Mouse (Mus musculus) ES-E14 (cell line): ENCODE measurements around the gene Naa10. TPM values are rescaled to one million over a fixed set of nuclear protein-coding genes. Genes with fewer than 3 reads are reported as not detected.

Experiments used
- DNase-seq: peaks from one replicate; pipeline ENCODE4 v3.0.0-alpha.2; 2013; ENCODE audit warnings: low read depth, low spot score
- H3K27ac ChIP-seq: 2 replicates; pipeline ENCODE4 v1.5.1; 2012; ENCODE audit warnings: low read depth, mild to moderate bottlenecking, low read length, moderate library complexity, mixed read lengths; ENCODE audit not compliant: poor library complexity, insufficient read depth, severe bottlenecking
- H3K36me3 ChIP-seq: 2 replicates; pipeline ENCODE4 v1.6.1; 2012; ENCODE audit warnings: mild to moderate bottlenecking, low read length, moderate library complexity, mixed read lengths; ENCODE audit not compliant: control insufficient read depth, poor library complexity, insufficient read depth, severe bottlenecking
- H3K4me1 ChIP-seq, 2 experiments: fragments of 150-350 bp in 1 of 2; sonication (generic) in 1 of 2; 2 replicates each; pipeline ENCODE4 v1.6.1; 2012; ENCODE audit warnings: low read length in 2 of 2, mild to moderate bottlenecking in 1 of 2, mixed read lengths in 1 of 2; ENCODE audit not compliant: control insufficient read depth in 2 of 2, insufficient read depth in 2 of 2, poor library complexity in 1 of 2
- H3K4me3 ChIP-seq, 2 experiments: fragments of 150-350 bp in 1 of 2; sonication (generic) in 1 of 2; 2 replicates each; pipeline ENCODE4 v1.5.1; 2012; ENCODE audit warnings: low read length in 2 of 2, low read depth in 1 of 2, mild to moderate bottlenecking in 1 of 2, mixed read lengths in 1 of 2; ENCODE audit not compliant: insufficient read depth in 1 of 2, poor library complexity in 1 of 2, severe bottlenecking in 1 of 2
- H3K9ac ChIP-seq: 2 replicates; pipeline ENCODE4 v1.6.1; 2012; ENCODE audit warnings: low read depth, mild to moderate bottlenecking, low read length, mixed read lengths; ENCODE audit not compliant: poor library complexity, insufficient read depth, severe bottlenecking
- H3K9me3 ChIP-seq: fragments of 150-350 bp; sonication (generic); 2 replicates; pipeline ENCODE4 v1.6.1; 2012; ENCODE audit warnings: low read depth, mild to moderate bottlenecking, low read length; ENCODE audit not compliant: control insufficient read depth, insufficient read depth
- CHD2 ChIP-seq: IDR thresholded peaks from 2 replicates; pipeline ENCODE4 v1.6.1; 2014; ENCODE audit warnings: mild to moderate bottlenecking, low read depth, low read length, inconsistent platforms
- HCFC1 ChIP-seq: IDR thresholded peaks from 2 replicates; pipeline ENCODE4 v1.6.1; 2012; ENCODE audit warnings: low read length, inconsistent platforms, borderline replicate concordance; ENCODE audit not compliant: insufficient read depth
- MAFK ChIP-seq: IDR thresholded peaks from 2 replicates; pipeline ENCODE4 v1.6.1; 2014; ENCODE audit warnings: mild to moderate bottlenecking, low read depth, low read length, inconsistent platforms; ENCODE audit not compliant: insufficient read depth
- ZC3H11A ChIP-seq: IDR thresholded peaks from 2 replicates; pipeline ENCODE4 v1.6.1; 2012; ENCODE audit warnings: low read depth, mild to moderate bottlenecking, inconsistent platforms, low read length, borderline replicate concordance
- ZNF384 ChIP-seq: IDR thresholded peaks from 2 replicates; pipeline ENCODE4 v1.6.1; 2012; ENCODE audit warnings: low read depth, low read length, inconsistent platforms
- in situ Hi-C, 2 experiments: fragments of 600-800 bp; cut with MboI; formaldehyde crosslinking; loops; one replicate each; pipeline ENCODE4 v1.15.1; 2025; ENCODE audit warnings: low sequenced_read_pairs in 2 of 2, inconsistent platforms in 1 of 2; ENCODE audit not compliant: unreplicated experiment in 2 of 2
- total RNA-seq: library from RNA; depleted of rRNA; stranded (reverse); fragments of 300-350 nt; gene quantifications from 2 replicates; pipeline ENCODE4 v1.2.3, GENCODE M21; 2012

The Naa10 gene
- total RNA-seq, 1 experiment, result 145 TPM

GRCm38 (mm10) chrX:73880194-73881035 is 41.3 kb downstream of the Naa10 start:
- H3K4me1 ChIP-seq, result peaks cover 0 to 5% of the 10 kb centered on the region in 2 experiments; a peak in 1 of 4 replicates
- H3K27ac ChIP-seq, result no peak overlapping the region
- peak overlapping the region; percentile 66 to 68 for H3K4me3 ChIP-seq
- H3K36me3 ChIP-seq, result no peaks in the 10 kb centered on the region
- in situ Hi-C loops, result no loop called here
- TF ChIP-seq MAFK (no peak), CHD2 (no peak), HCFC1 (no peak), ZNF384 (no peak), ZC3H11A (no peak)
- DNase-seq, result no peak
- no peaks in the 10 kb centered on the region for H3K9me3 ChIP-seq
- no peak overlapping the region for H3K9ac ChIP-seq

DNA sequence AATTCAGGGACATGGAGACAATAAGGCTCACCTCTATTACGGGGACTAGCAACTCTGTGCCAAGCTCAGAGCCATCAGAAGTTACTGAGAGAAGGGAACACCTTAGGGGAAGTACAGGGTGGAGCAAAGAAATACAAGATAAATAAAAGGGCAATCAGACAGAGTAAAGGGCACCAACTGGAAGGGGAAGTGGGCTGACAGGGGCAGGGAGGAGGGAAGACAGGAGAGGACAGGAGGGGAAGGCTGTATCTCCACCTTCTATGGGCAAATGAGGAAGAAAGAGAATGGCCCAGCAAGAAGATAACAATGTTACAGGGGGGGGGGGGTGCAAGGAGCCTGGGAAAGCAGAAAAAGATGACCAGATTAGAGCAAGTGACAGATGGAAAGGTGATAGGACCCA is 44.7 kb downstream of the Naa10 start:
- no peak overlapping the region for H3K9ac ChIP-seq
- in situ Hi-C loops, result no loop called here
- no peak overlapping the region for H3K27ac ChIP-seq
- TF ChIP-seq HCFC1, result no peak
- no peak for TF ChIP-seq CHD2
- TF ChIP-seq ZC3H11A, result no peak
- TF ChIP-seq ZNF384, result no peak
- TF ChIP-seq MAFK, result no peak
- no peaks in the 10 kb centered on the region for H3K36me3 ChIP-seq
- no peaks in the 10 kb centered on the region for H3K9me3 ChIP-seq
- no peak for DNase-seq
- H3K4me3 ChIP-seq, result no peak overlapping the region
- peaks cover 0 to 5% of the 10 kb centered on the region in 2 experiments; a peak in 1 of 4 replicates for H3K4me1 ChIP-seq

DNA sequence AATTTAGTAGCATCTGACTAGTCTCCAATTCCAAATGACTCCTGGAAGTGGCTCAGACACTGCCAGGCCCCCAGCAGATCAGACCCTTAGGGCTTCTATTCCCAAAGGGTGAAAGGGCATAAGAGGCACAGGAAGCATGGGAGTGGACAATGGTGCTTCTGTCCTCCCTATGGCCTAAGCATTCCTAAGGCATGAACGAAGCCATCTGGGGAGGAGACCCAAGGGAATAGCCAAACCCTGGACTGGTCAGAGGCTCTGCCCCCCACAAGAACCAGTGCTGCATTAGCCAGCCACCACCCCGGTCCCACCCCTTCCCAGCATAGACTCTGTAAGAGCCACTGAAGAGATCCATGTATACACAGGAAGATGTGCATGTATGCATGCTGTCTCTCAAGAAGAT is 45.9 kb downstream of the Naa10 start:
- Histone ChIP-seq H3K4me3 (no peak overlapping the region), H3K9me3 (no peaks in the 10 kb centered on the region), H3K36me3 (no peaks in the 10 kb centered on the region), H3K4me1 (0 out of 4 replicates have a peak, but pooled peaks cover 0 to 3% of the 10 kb centered on the region in 2 experiments), H3K27ac (no peak overlapping the region), H3K9ac (no peak overlapping the region)
- in situ Hi-C loops, result no loop called here
- DNase-seq, result no peak
- TF ChIP-seq CHD2, result no peak
- no peak for TF ChIP-seq ZNF384
- no peak for TF ChIP-seq HCFC1
- no peak for TF ChIP-seq ZC3H11A
- TF ChIP-seq MAFK, result no peak

GRCm38 (mm10) chrX:73871956-73872355 is 49.8 kb downstream of the Naa10 start:
- no peak for DNase-seq
- no peak overlapping the region for H3K9ac ChIP-seq
- in situ Hi-C loops, result no loop called here
- H3K36me3 ChIP-seq, result no peaks in the 10 kb centered on the region
- no peaks in the 10 kb centered on the region for H3K4me1 ChIP-seq
- TF ChIP-seq MAFK (no peak), HCFC1 (no peak), CHD2 (no peak), ZC3H11A (no peak), ZNF384 (no peak)
- H3K27ac ChIP-seq, result no peak overlapping the region
- H3K9me3 ChIP-seq, result no peaks in the 10 kb centered on the region
- no peak overlapping the region for H3K4me3 ChIP-seq
